Mouse (Mus musculus) CH12F3 (cell line): Measurements from ENCODE around the gene Efna5.

ENCODE experiments used
- in situ Hi-C: fragments of 300-500 bp; cut with MboI; formaldehyde crosslinking; loops from 2 replicates; pipeline ENCODE4 v1.14.3; 2020; ENCODE audit warnings: low sequenced_read_pairs

Gene Efna5

GRCm38 (mm10) chr17:62562439-62562838 is 318.7 kb downstream of the Efna5 start:
- in situ Hi-C loops, result no loop called here

DNA sequence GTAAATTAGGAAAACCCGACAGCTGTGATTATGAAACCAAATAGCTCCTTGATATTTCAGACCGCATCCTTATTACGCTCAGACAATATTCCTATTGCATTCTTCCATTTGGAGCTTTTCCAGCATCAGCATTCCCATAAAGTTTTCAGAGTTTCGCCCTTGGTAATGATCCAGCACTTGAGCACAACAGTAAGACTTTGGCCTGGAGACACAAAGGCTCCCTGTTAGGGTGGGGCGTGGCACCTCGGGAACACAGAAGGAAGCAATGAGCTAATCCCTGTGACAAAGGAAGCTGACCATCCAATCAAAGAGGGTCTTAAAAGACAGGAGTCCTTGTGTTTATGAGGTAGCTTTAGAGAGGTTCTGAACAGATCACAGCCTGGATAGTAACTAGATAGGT is 323.9 kb downstream of the Efna5 start:
- in situ Hi-C loops, result no loop called here
